Mouse (Mus musculus): Measurements from ENCODE around the gene Aasdh. TPM values are rescaled to one million over a fixed set of nuclear protein-coding genes. Genes with fewer than 3 reads are reported as not detected.

Gene Aasdh
- polyA plus RNA-seq, 1 experiment, result 12.1 TPM

DNA sequence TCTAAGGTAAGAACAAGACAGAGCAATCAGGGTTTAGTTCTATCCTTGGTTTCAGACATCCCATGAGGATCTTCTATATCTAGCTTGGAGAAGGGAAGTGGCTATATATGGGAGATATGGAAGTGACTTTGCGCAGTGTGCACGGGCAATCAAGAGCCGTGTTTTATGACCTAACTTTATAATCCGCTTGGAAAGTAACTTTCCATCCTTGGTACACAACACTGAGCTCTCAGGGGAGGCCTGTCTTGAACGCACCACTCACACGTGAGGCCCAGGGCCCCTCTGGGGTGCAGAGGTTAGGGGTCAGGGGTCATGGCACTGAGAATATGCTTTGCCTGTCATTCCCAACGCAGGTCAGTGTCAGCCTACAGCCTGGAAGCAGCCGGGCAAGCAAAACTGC, 38.5 kb downstream of the Aasdh start:
- WGBS, result 94% methylated on average over 8 of the region's 8 CpGs

DNA sequence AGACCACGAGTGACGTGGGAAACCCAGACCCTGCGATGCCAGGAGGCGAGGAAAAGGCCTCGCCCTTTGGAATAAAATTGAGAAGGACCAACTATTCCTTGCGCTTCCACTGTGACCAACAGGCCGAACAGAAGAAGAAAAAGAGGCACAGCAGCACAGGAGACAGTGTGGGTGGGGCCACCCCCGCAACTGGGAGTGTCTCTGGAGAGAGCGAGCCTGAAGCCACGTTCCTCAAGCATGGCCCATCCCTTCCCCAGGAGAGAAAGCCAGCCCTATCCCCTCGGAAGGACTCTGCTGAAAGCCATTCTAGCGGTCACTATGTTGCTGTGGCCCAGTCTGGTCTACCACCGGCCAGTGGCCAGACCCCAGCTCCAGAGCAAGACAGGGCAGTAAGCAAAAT, 46.9 kb downstream of the Aasdh start:
- no peaks in the 10 kb centered on the region for H3K36me3 ChIP-seq (ENCODE audit: control insufficient read depth, insufficient read depth, low read length)
- no peak for TF ChIP-seq CTCF (IDR thresholded peaks at IDR 0.05; ENCODE audit: borderline replicate concordance, control insufficient read depth, extremely low read depth, insufficient read depth, low read length, poor library complexity)
- no peak for TF ChIP-seq POLR2A (IDR thresholded peaks at IDR 0.05; ENCODE audit: control insufficient read depth, extremely low read depth, insufficient read depth, low read length, poor library complexity)

More for the DNA sequence above, 38.5 kb downstream of the Aasdh start:
- no peak for DNase-seq
- no peak overlapping the region for H3K4me3 ChIP-seq (ENCODE audit: control insufficient read depth, insufficient read depth, low read length)
- H3K36me3 ChIP-seq (ENCODE audit: control insufficient read depth, insufficient read depth, low read length), result no peaks in the 10 kb centered on the region
- H3K4me1 ChIP-seq (replicated peaks; ENCODE audit: control insufficient read depth, insufficient read depth, low read length), result no peaks in the 10 kb centered on the region; the same call in 1 of the 2 replicates
- H3K27me3 ChIP-seq (ENCODE audit: control insufficient read depth, insufficient read depth, low read length), result no peaks in the 10 kb centered on the region
- H3K27ac ChIP-seq (ENCODE audit: control insufficient read depth, insufficient read depth, low read length), result no peak overlapping the region
- no peak for TF ChIP-seq POLR2A (IDR thresholded peaks at IDR 0.05; ENCODE audit: control insufficient read depth, extremely low read depth, insufficient read depth, low read length, poor library complexity)
- TF ChIP-seq CTCF (IDR thresholded peaks at IDR 0.05; ENCODE audit: borderline replicate concordance, control insufficient read depth, extremely low read depth, insufficient read depth, low read length, poor library complexity), result no peak

DNA sequence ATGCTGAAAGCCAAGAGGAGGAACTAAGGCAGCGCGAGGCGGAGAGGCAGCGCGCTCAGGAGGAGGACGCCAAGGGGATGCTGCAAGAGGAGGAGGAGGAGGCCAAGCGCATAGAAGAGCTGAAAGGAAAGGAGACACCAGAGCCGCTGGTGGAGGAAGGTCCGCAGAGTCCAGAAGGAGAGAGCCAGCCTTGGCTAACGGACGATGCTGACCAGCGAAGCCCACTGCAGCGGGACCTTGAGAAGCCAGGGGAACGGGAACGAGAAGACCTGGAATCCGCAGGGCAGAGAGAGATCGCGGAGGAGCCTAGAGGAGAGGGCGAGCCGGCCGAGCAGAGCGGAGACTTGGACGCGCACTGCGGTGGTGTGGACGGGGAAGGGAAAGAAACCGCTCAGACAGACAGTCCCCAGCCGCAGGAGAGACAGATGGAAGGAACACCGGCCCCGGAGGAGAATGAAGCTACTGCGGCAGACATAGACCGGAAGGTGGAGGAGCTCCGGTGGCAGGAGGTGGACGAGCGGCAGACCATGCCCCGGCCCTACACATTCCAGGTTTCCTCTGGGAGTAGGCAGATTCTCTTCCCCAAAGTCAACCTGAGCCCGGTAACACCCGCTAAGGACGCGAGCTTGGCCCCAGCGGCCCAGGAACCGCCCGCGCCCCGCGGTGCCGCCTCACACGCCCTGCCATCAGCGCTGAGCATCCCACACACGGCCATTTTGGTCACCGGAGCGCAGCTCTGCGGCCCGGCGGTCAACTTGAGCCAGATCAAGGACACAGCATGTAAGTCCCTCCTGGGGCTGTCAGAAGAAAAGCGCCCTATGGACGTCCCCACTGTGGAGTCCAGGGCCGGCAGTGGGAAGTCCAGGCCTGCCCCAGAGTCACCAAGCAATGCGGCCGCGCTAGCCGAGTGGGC, 48.0 kb downstream of the Aasdh start:
- Histone ChIP-seq H3K27me3 (ENCODE audit: control insufficient read depth, insufficient read depth, low read length) (peaks cover 4% of the 10 kb centered on the region; the same call in 1 of the 2 replicates), H3K27ac (ENCODE audit: control insufficient read depth, insufficient read depth, low read length) (no peak overlapping the region), H3K4me1 (replicated peaks; ENCODE audit: control insufficient read depth, insufficient read depth, low read length) (no peaks in the 10 kb centered on the region), H3K36me3 (ENCODE audit: control insufficient read depth, insufficient read depth, low read length) (no peaks in the 10 kb centered on the region), H3K4me3 (ENCODE audit: control insufficient read depth, insufficient read depth, low read length) (no peak overlapping the region)
- no peak for TF ChIP-seq CTCF (IDR thresholded peaks at IDR 0.05; ENCODE audit: borderline replicate concordance, control insufficient read depth, extremely low read depth, insufficient read depth, low read length, poor library complexity)
- TF ChIP-seq POLR2A (IDR thresholded peaks at IDR 0.05; ENCODE audit: control insufficient read depth, extremely low read depth, insufficient read depth, low read length, poor library complexity), result no peak
- WGBS, result 50% methylated on average over 62 of the region's 62 CpGs
- no peak for DNase-seq

More for the DNA sequence above, 46.9 kb downstream of the Aasdh start:
- WGBS, result 91% methylated on average over 13 of the region's 13 CpGs
- no peak overlapping the region for H3K4me3 ChIP-seq (ENCODE audit: control insufficient read depth, insufficient read depth, low read length)
- no peak for DNase-seq
- H3K27ac ChIP-seq (ENCODE audit: control insufficient read depth, insufficient read depth, low read length), result no peak overlapping the region
- no peaks in the 10 kb centered on the region for H3K4me1 ChIP-seq (replicated peaks; ENCODE audit: control insufficient read depth, insufficient read depth, low read length)
- H3K27me3 ChIP-seq (ENCODE audit: control insufficient read depth, insufficient read depth, low read length), result peaks cover 4% of the 10 kb centered on the region; the same call in 1 of the 2 replicates

DNA sequence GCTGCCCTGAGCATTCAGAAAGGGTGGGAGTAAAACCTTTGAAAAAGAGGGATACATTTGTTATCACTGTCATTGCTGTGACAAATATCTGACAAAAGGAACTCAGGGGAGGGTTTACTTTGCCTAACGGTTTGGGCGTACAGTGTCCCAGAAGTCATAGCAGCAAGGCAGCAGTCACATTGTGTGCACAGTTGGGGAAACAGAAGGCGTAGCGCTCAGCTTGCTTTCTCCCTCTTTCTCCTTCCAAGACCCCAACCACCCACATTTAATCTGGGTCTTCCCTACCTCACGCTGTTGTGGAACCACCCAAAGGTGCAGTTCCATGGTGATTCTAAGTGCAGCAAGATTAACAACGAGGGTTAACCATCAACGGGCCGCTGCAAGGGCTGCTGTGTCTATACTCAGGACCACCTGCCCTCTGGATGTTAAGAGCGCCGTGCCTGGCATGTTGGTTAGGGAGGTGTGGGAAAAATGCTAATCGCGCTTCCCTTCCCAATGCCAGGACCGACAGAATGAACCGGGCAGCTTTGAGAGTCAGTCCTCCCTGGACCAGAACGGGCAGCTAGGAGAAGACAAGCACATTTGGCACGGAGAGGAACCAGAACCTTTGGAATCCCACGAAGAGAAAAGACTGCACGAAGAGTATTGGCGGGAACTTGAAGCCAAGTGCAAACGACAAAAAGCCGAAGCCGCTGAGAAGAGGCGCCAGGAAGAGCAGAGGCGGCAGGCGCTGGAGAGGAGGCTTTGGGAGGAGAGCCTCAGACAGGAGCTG, 49.3 kb downstream of the Aasdh start:
- Histone ChIP-seq H3K27ac (ENCODE audit: control insufficient read depth, insufficient read depth, low read length) (no peak overlapping the region), H3K36me3 (ENCODE audit: control insufficient read depth, insufficient read depth, low read length) (no peaks in the 10 kb centered on the region), H3K4me1 (replicated peaks; ENCODE audit: control insufficient read depth, insufficient read depth, low read length) (no peaks in the 10 kb centered on the region; the same call in 1 of the 2 replicates), H3K4me3 (ENCODE audit: control insufficient read depth, insufficient read depth, low read length) (no peak overlapping the region), H3K27me3 (ENCODE audit: control insufficient read depth, insufficient read depth, low read length) (peaks cover 4% of the 10 kb centered on the region; the same call in 1 of the 2 replicates)
- no peak for DNase-seq
- TF ChIP-seq POLR2A (IDR thresholded peaks at IDR 0.05; ENCODE audit: control insufficient read depth, extremely low read depth, insufficient read depth, low read length, poor library complexity), result no peak
- TF ChIP-seq CTCF (IDR thresholded peaks at IDR 0.05; ENCODE audit: borderline replicate concordance, control insufficient read depth, extremely low read depth, insufficient read depth, low read length, poor library complexity), result no peak
- WGBS, result 58% methylated on average over 25 of the region's 25 CpGs

DNA sequence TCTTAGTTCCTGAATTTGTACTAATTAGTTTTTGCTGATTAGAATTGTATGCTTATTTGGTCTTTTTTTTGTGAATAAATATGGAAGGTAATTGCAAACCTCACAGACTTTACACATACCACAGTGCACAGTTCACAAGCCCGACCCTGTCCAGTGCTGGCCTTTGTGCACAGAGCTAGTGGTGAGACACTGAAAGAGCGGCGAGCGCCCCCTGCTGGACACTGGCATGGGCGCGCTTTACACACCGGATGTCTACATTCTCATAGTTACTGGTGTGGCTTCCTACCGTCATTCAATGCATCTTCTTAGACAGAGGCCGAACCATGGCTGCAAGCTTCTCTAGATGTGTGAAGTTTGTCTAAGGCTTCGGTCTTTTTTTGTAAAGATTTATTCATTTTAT, 51.8 kb downstream of the Aasdh start:
- H3K4me1 ChIP-seq (replicated peaks; ENCODE audit: control insufficient read depth, insufficient read depth, low read length), result peaks cover 10% of the 10 kb centered on the region
- H3K36me3 ChIP-seq (ENCODE audit: control insufficient read depth, insufficient read depth, low read length), result no peaks in the 10 kb centered on the region
- H3K27ac ChIP-seq (ENCODE audit: control insufficient read depth, insufficient read depth, low read length), result no peak overlapping the region
- peak; percentile 74 for DNase-seq
- WGBS, result 11% methylated on average over 10 of the region's 10 CpGs
- peaks cover 4% of the 10 kb centered on the region; the same call in 1 of the 2 replicates for H3K27me3 ChIP-seq (ENCODE audit: control insufficient read depth, insufficient read depth, low read length)
- TF ChIP-seq CTCF (IDR thresholded peaks at IDR 0.05; ENCODE audit: borderline replicate concordance, control insufficient read depth, extremely low read depth, insufficient read depth, low read length, poor library complexity) (peak; percentile 96), POLR2A (IDR thresholded peaks at IDR 0.05; ENCODE audit: control insufficient read depth, extremely low read depth, insufficient read depth, low read length, poor library complexity) (no peak)
- no peak overlapping the region for H3K4me3 ChIP-seq (ENCODE audit: control insufficient read depth, insufficient read depth, low read length)

DNA sequence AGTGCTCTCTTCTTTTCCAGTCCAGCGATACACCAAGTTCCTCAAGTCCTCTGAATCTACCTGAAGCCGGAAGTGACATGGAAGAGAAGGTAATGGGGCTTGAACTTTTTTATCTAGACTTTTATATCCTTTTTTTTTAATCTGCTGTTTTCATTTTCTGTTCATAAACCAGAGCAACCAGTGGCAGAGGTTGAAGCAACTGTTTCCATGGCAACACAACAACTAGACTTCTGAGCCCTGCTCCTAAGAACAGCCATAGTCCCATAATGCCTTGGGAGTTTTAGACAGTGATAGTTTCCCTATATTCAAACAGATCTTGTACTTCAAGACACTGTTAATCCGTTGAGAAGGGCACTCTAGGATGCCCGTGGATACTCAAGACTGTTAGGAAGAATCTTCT, 54.0 kb downstream of the Aasdh start:
- DNase-seq, result no peak
- H3K27ac ChIP-seq (ENCODE audit: control insufficient read depth, insufficient read depth, low read length), result no peak overlapping the region
- H3K27me3 ChIP-seq (ENCODE audit: control insufficient read depth, insufficient read depth, low read length), result peaks cover 4% of the 10 kb centered on the region; the same call in 1 of the 2 replicates
- WGBS, result 75% methylated on average over 4 of the region's 4 CpGs
- H3K4me3 ChIP-seq (ENCODE audit: control insufficient read depth, insufficient read depth, low read length), result no peak overlapping the region
- no peaks in the 10 kb centered on the region for H3K36me3 ChIP-seq (ENCODE audit: control insufficient read depth, insufficient read depth, low read length)
- TF ChIP-seq POLR2A (IDR thresholded peaks at IDR 0.05; ENCODE audit: control insufficient read depth, extremely low read depth, insufficient read depth, low read length, poor library complexity), result no peak
- no peak for TF ChIP-seq CTCF (IDR thresholded peaks at IDR 0.05; ENCODE audit: borderline replicate concordance, control insufficient read depth, extremely low read depth, insufficient read depth, low read length, poor library complexity)
- H3K4me1 ChIP-seq (replicated peaks; ENCODE audit: control insufficient read depth, insufficient read depth, low read length), result peaks cover 10% of the 10 kb centered on the region
